Mouse (Mus musculus): ENCODE measurements at regions not wholly inside any gene's neighbourhood (a gene's known extent, or its start where the extent isn't known, plus 50 kb on each side); places are given as distances from the start of the nearest gene placed in this dataset.

DNA sequence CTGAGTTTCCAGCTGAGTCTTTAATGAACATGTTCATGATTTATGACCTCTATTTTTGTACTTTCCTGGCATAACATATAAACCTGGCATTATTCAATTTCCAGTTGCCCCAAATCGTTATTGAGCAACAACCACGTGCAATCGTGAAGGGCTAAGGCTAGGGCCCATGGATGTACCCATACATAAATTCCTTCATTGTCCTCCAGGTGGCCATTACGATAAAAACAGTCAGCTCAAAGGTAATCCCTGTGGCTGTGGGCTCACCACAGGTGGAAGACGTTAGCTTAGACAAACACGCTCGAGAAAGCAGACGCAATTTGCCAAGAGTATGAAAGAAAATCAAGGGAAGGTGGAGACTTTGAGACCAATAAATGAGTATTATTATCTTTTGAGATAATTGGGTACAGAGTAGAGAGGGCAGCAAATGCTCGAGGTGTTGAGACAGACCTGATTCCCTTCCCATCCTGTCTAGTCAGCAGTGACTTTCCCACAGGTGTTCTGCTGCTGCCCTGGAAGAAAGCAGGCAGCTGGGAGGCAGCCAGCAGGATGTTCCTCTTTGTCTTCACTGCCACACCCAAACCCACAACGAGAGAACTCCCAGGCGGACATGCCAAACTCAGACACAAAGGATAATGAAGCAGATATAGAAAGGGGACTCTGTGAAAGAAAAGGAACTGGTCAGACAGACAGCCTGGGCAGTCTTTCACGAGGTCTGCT, 2205.4 kb upstream of the Gm7489 start:
- H3K27me3 ChIP-seq (ENCODE audit: control insufficient read depth in 1 of 2, insufficient read depth in 2 of 2, low read length in 2 of 2) = no peaks in the 10 kb centered on the region
- no peak overlapping the region for H3K4me3 ChIP-seq (ENCODE audit: control insufficient read depth in 1 of 2, insufficient read depth in 1 of 2, low read depth in 2 of 2, low read length in 2 of 2)
- H3K36me3 ChIP-seq (ENCODE audit: control insufficient read depth in 1 of 2, insufficient read depth in 2 of 2, low read length in 2 of 2) = peaks cover 0 to 36% of the 10 kb centered on the region in 2 experiments; a peak in 2 of 4 replicates
- H3K27ac ChIP-seq (ENCODE audit: control insufficient read depth, low read depth, low read length) = no peak overlapping the region
- peak; percentile 79 for DNase-seq (ENCODE audit: low read depth, low spot score)
- no peaks in the 10 kb centered on the region for H3K79me2 ChIP-seq (ENCODE audit: control insufficient read depth, insufficient read depth, low read length, poor library complexity)
- H3K4me1 ChIP-seq (ENCODE audit: control insufficient read depth in 1 of 2, insufficient read depth in 2 of 2, low read length in 2 of 2) = peaks cover 10 to 30% of the 10 kb centered on the region in 2 experiments
- no peaks in the 10 kb centered on the region for H3K9me3 ChIP-seq (replicated peaks; ENCODE audit: insufficient read depth, low read length)
- peak in 1 of 2 experiments; percentile 41; a peak in 3 of 4 replicates for TF ChIP-seq EP300 (IDR thresholded peaks at IDR 0.05; ENCODE audit: low read depth in 1 of 2, low read length in 2 of 2)
- no peak for TF ChIP-seq POLR2AphosphoS2 (IDR thresholded peaks at IDR 0.05; ENCODE audit: low read length)
- TF ChIP-seq ZC3H11A (IDR thresholded peaks at IDR 0.05; ENCODE audit: low read depth, low read length) = no peak
- peak; percentile 71 for TF ChIP-seq ETS1 (IDR thresholded peaks at IDR 0.05; ENCODE audit: low read depth, low read length)
- TF ChIP-seq RCOR1 (IDR thresholded peaks at IDR 0.05; ENCODE audit: low read depth, low read length) = peak; percentile 46; the same call in 1 of the 2 replicates
- TF ChIP-seq HCFC1 (IDR thresholded peaks at IDR 0.05; ENCODE audit: low read depth, low read length) = no peak
- no peak for TF ChIP-seq CHD2 (IDR thresholded peaks at IDR 0.05; ENCODE audit: low read length)
- TF ChIP-seq NRF1 (IDR thresholded peaks at IDR 0.05; ENCODE audit: insufficient read depth, low read depth, low read length, poor library complexity, severe bottlenecking) = no peak
- 0 out of 2 replicates have a peak, but pooled peaks have one; percentile 7 for TF ChIP-seq SMC3 (IDR thresholded peaks at IDR 0.05; ENCODE audit: low read depth, low read length)
- 0 out of 2 replicates have a peak, but pooled peaks have one; percentile 14 for TF ChIP-seq TCF12 (IDR thresholded peaks at IDR 0.05; ENCODE audit: low read depth, low read length)
- TF ChIP-seq ZKSCAN1 (IDR thresholded peaks at IDR 0.05; ENCODE audit: low read depth, low read length) = no peak
- TF ChIP-seq BHLHE40 (IDR thresholded peaks at IDR 0.05; ENCODE audit: borderline replicate concordance, low read depth, low read length) = no peak
- TF ChIP-seq USF1 (IDR thresholded peaks at IDR 0.05; ENCODE audit: low read depth, low read length) = no peak
- peak in 2 of 3 experiments; percentile 13 to 21; a peak in 2 of 6 replicates for TF ChIP-seq CTCF (IDR thresholded peaks at IDR 0.05 in 2 of 3, conservative IDR thresholded peaks at IDR 0.05 in 1 of 3; ENCODE audit: control insufficient read depth in 1 of 3, insufficient read depth in 1 of 3, low read depth in 2 of 3, low read length in 3 of 3, poor library complexity in 1 of 3, severe bottlenecking in 1 of 3)
- TF ChIP-seq GABPA (IDR thresholded peaks at IDR 0.05; ENCODE audit: low read depth, low read length) = no peak
- H3K9ac ChIP-seq (ENCODE audit: control insufficient read depth, low read depth, low read length, poor library complexity, severe bottlenecking) = no peak overlapping the region

DNA sequence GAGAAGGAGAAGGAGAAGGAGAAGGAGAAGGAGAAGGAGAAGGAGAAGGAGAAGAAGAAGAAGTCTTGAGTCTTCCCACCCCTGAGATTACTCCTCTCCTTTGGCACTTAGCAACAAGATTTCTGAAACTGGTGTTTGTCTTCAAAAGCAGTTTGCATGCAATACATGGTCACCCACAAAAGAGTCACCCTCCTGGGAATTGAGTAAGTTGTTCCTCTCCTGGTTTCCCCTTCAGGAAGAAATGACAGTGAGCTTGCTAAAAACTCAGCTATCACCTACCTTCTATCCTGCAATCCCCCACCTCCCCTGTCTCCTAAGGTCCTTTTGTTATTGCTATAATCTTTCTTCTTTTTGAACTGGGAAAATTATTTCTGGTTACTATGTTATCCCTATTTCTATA, 2204.2 kb upstream of the Gm7489 start:
- H3K27me3 ChIP-seq (ENCODE audit: control insufficient read depth in 1 of 2, insufficient read depth in 2 of 2, low read length in 2 of 2) = no peaks in the 10 kb centered on the region
- no peak for DNase-seq (ENCODE audit: low read depth, low spot score)
- H3K79me2 ChIP-seq (ENCODE audit: control insufficient read depth, insufficient read depth, low read length, poor library complexity) = no peaks in the 10 kb centered on the region
- H3K36me3 ChIP-seq (ENCODE audit: control insufficient read depth in 1 of 2, insufficient read depth in 2 of 2, low read length in 2 of 2) = peaks cover 0 to 34% of the 10 kb centered on the region in 2 experiments; a peak in 2 of 4 replicates
- TF ChIP-seq RAD21 (IDR thresholded peaks at IDR 0.05; ENCODE audit: low read depth, low read length) = no peak
- no peak for TF ChIP-seq MAZ (IDR thresholded peaks at IDR 0.05; ENCODE audit: low read depth, low read length)
- TF ChIP-seq MXI1 (IDR thresholded peaks at IDR 0.05; ENCODE audit: low read depth, low read length) = no peak
- no peak for TF ChIP-seq TCF12 (IDR thresholded peaks at IDR 0.05; ENCODE audit: low read depth, low read length)
- no peak overlapping the region for H3K4me3 ChIP-seq (ENCODE audit: control insufficient read depth in 1 of 2, insufficient read depth in 1 of 2, low read depth in 2 of 2, low read length in 2 of 2)
- no peak overlapping the region for H3K27ac ChIP-seq (ENCODE audit: control insufficient read depth, low read depth, low read length)
- peaks cover 9 to 29% of the 10 kb centered on the region in 2 experiments for H3K4me1 ChIP-seq (ENCODE audit: control insufficient read depth in 1 of 2, insufficient read depth in 2 of 2, low read length in 2 of 2)
- H3K9ac ChIP-seq (ENCODE audit: control insufficient read depth, low read depth, low read length, poor library complexity, severe bottlenecking) = no peak overlapping the region
- no peaks in the 10 kb centered on the region for H3K9me3 ChIP-seq (replicated peaks; ENCODE audit: insufficient read depth, low read length)
